Mouse (Mus musculus) CD4-positive, CD25-positive, alpha-beta regulatory T cell, adult 4 months (primary cell): Measurements from ENCODE around the gene Hdgfl2. TPM values are rescaled to one million over a fixed set of nuclear protein-coding genes. Genes with fewer than 3 reads are reported as not detected.
A peak's percentile ranks its signal among the peaks of the same experiment; 100 is the strongest.
"Not testable (repeated sequence)": the region's sequence is repeated elsewhere in the genome, so short reads cannot be mapped to it uniquely, and the experiment has no call there.

Source experiments
- ATAC-seq: one replicate; pipeline ENCODE4 v1.8.0; 2017
- polyA plus RNA-seq, 2 experiments: library from polyadenylated mRNA; unstranded; fragments of 100-300 nt; shearing (Covaris generic); gene quantifications; one replicate each; pipeline ENCODE4 v1.2.1; 2017

The Hdgfl2 gene
- polyA plus RNA-seq, 2 experiments from 2014 or later, result 39.4 to 58.4 TPM

- ATAC-seq, result not testable (repeated sequence)
Observed at GRCm38 (mm10) chr17:56106436-56106835, 27.0 kb downstream of the Hdgfl2 start.

- ATAC-seq, result no peak
Observed at GRCm38 (mm10) chr17:56106981-56107380, 27.5 kb downstream of the Hdgfl2 start.

- no peak for ATAC-seq
Observed at GRCm38 (mm10) chr17:56107736-56108135, 28.3 kb downstream of the Hdgfl2 start.

GRCm38 (mm10) chr17:56108334-56109044, 29.1 kb downstream of the Hdgfl2 start:
- ATAC-seq, result no peak

GRCm38 (mm10) chr17:56109219-56110051, 30.0 kb downstream of the Hdgfl2 start, which contains the start of gene Plin4:
Plin4 (minus strand) TSS chr17:56109803.
- ATAC-seq, result no peak

- ATAC-seq, result no peak
Observed at GRCm38 (mm10) chr17:56110571-56110970, 31.1 kb downstream of the Hdgfl2 start.

- ATAC-seq, result no peak
Observed at GRCm38 (mm10) chr17:56111021-56111420, 31.6 kb downstream of the Hdgfl2 start.

GRCm38 (mm10) chr17:56111864-56112263, 32.4 kb downstream of the Hdgfl2 start:
- peak; percentile 56 for ATAC-seq

GRCm38 (mm10) chr17:56112743-56113142, 33.3 kb downstream of the Hdgfl2 start:
- no peak for ATAC-seq

- no peak for ATAC-seq
Observed at GRCm38 (mm10) chr17:56116193-56116592, 36.8 kb downstream of the Hdgfl2 start.

- ATAC-seq, result no peak
Observed at GRCm38 (mm10) chr17:56117251-56117710, 37.8 kb downstream of the Hdgfl2 start, which contains the start of gene Plin5. Plin5 (minus strand) TSS chr17:56117596.

GRCm38 (mm10) chr17:56119431-56119830, 40.0 kb downstream of the Hdgfl2 start:
- no peak for ATAC-seq

GRCm38 (mm10) chr17:56119981-56120880, 40.8 kb downstream of the Hdgfl2 start:
- no peak for ATAC-seq

GRCm38 (mm10) chr17:56121826-56122225, 42.4 kb downstream of the Hdgfl2 start, which contains the start of gene Lrg1:
Lrg1 (minus strand) TSS chr17:56122001.
- ATAC-seq, result no peak

- no peak for ATAC-seq
Observed at GRCm38 (mm10) chr17:56123161-56123560, 43.7 kb downstream of the Hdgfl2 start.

GRCm38 (mm10) chr17:56123681-56124340, 44.4 kb downstream of the Hdgfl2 start:
- no peak for ATAC-seq

- peak; percentile 54 for ATAC-seq
Observed at GRCm38 (mm10) chr17:56124377-56125275, 45.2 kb downstream of the Hdgfl2 start.

GRCm38 (mm10) chr17:56125276-56125630, 45.8 kb downstream of the Hdgfl2 start:
- no peak for ATAC-seq

GRCm38 (mm10) chr17:56126175-56126574, 46.7 kb downstream of the Hdgfl2 start:
- ATAC-seq, result no peak

GRCm38 (mm10) chr17:56128246-56128645, 48.8 kb downstream of the Hdgfl2 start:
- no peak for ATAC-seq

- ATAC-seq, result no peak
Observed at GRCm38 (mm10) chr17:56131136-56131535, 51.7 kb downstream of the Hdgfl2 start.
